Mouse (Mus musculus): ENCODE data around the gene Foxc2.

Foxc2 gene

DNA sequence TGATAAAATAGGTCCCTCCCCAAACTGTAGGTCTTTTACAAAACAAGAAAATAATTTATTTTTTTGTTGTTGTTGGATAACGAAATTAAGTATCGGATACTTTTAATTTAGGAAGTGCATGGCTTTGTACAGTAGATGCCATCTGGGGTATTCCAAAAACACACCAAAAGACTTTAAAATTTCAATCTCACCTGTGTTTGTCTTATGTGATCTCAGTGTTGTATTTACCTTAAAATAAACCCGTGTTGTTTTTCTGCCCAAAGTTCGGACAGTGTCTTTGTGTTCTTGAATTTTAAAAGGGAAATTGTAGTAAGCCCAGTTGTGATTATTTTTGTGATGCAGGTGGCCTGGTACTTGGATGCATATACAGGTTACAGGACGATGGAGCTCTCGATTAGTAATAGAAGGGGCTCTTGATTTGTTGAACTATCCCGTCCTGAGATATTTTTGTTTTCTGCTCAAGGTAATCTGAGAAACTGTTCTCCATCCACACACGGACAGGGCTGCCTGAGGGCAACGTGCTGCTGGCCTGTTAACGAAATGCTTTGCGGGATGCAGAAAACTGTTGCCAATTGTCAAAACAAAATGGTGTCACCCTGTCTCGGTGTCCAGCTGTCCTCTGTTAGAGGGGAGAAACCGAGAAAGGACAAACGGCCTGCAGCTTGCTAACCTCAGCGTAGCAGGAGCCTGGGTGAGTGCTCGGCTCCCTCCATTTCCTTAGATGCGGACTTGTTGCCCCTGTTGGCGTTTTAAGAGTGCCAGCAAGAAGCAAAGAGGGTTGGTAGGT, 2.9 kb downstream of the Foxc2 start:
- DNase-seq (ENCODE audit: low read depth in 2 of 2, low spot score in 2 of 2) = no peak

GRCm38 (mm10) chr8:121119635-121120455, 3.9 kb downstream of the Foxc2 start:
- DNase-seq (ENCODE audit: low read depth in 2 of 2, low spot score in 2 of 2) = no peak

GRCm38 (mm10) chr8:121120456-121121419, 4.8 kb downstream of the Foxc2 start:
- DNase-seq (ENCODE audit: low read depth in 2 of 2, low spot score in 2 of 2) = no peak

DNA sequence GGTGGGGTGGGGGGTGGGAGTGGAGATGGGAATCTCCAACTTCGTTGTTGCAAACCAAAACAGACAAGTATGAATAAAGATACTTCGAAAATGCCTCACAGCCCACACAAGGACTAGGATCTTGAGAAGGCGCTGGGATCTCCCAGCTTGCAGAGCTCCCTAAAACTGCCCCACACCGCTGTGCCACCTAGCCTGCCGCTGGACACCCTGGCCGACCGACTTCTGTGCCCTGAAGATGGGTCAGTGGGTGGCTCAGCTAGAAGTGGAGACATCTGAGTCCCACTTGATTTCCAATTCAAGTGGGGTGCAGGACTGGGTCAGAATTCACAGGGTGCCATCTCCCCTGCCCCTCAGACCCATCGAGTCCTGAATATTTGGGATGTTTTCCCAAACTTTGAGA, 5.7 kb downstream of the Foxc2 start:
- no peak for DNase-seq (ENCODE audit: low read depth in 2 of 2, low spot score in 2 of 2)

GRCm38 (mm10) chr8:121122368-121122767, 6.4 kb downstream of the Foxc2 start:
- no peak for DNase-seq (ENCODE audit: low read depth in 2 of 2, low spot score in 2 of 2)

DNA sequence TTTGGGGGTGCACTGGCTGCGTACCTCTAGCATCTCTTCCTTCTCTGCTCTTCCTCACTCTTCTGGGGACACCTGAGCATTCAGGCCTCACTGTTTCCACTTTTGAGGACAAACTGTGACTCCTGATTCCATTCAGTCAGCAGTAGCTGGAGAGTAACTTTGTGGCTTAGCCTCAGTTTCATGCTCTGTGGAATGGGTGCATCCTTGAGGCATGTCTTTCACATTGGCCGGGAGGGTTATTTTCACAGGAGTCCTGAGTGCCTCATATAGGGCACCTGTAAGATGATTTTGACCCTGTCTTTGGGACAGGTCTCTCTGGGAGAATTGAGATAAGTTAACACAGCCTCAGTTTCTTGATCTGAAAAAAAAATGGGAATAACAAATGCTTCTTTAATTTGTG, 7.1 kb downstream of the Foxc2 start:
- DNase-seq (ENCODE audit: low read depth in 2 of 2, low spot score in 2 of 2) = no peak

DNA sequence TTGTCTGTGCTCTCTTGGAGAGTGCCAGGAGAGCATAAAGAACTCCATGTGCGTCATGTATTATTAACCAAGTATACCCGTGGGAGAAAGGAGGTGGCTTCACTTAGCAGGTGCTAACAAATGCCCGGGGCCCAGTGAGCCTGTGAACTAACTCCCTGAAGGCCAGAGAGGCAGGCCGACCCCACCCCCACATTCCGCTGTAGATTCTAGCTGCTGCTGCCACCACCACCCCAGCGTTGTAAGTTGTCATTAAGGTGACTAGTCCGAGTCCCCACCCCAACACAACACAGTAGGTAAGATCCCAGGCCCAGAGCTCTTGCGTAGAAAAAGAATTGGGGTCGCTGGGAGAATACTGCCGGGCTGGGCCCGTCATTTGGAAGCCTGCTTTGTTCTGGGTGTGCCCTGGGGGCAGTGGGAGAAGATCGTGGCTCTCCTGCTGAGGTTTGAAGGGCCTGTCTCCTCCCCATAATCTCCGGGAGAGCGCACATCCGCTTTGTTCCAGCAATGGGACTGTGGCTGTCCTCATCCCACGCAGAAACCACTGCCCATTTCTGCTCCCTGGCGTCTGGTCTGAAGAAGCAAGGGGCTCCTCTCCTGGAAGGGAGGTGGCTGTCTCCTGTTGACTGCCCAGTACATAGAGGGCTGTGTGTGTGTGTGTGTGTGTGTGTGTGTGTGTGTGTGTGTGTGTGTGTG, 8.7 kb downstream of the Foxc2 start:
- no peak for DNase-seq (ENCODE audit: low read depth in 2 of 2, low spot score in 2 of 2)

- DNase-seq (ENCODE audit: low read depth in 2 of 2, low spot score in 2 of 2) = no peak
These were observed 9.4 kb downstream of the Foxc2 start for GRCm38 (mm10) chr8:121125311-121125876.

GRCm38 (mm10) chr8:121126191-121126590, 10.2 kb downstream of the Foxc2 start:
- DNase-seq (ENCODE audit: low read depth in 2 of 2, low spot score in 2 of 2) = no peak

- no peak for DNase-seq (ENCODE audit: low read depth in 2 of 2, low spot score in 2 of 2)
These were observed 10.7 kb downstream of the Foxc2 start for GRCm38 (mm10) chr8:121126694-121127093.

- no peak for DNase-seq (ENCODE audit: low read depth in 2 of 2, low spot score in 2 of 2)
These were observed 11.3 kb downstream of the Foxc2 start for GRCm38 (mm10) chr8:121127291-121127701.

DNA sequence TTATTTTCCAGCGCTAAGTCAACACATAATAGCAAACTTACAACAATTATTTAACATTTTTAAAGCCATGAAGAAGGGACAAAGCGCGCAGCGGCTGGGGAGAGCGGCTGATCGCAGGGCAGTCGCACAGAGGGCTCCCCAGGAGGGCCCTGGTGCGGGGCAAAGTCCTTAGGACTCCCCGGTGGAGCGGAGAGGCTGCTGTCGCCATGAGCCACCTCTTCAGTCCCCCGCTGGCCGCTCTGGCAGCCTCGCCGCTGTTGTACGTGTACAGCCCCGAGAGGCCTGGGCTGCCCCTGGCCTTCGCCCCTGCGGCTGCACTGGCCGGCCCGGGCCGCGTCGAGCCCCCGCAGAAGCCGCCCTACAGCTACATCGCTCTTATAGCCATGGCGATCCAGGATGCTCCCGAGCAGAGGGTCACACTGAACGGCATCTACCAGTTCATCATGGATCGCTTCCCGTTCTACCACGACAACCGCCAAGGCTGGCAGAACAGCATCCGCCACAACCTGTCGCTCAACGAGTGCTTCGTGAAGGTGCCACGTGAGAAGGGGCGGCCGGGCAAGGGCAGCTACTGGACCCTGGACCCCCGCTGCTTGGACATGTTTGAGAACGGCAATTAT, 11.9 kb downstream of the Foxc2 start, which contains the start of gene Foxl1:
Gene Foxl1 (plus strand): TSS at position 185 of the 620 bp plus-strand sequence.
- no peak for DNase-seq (ENCODE audit: low read depth in 2 of 2, low spot score in 2 of 2)

DNA sequence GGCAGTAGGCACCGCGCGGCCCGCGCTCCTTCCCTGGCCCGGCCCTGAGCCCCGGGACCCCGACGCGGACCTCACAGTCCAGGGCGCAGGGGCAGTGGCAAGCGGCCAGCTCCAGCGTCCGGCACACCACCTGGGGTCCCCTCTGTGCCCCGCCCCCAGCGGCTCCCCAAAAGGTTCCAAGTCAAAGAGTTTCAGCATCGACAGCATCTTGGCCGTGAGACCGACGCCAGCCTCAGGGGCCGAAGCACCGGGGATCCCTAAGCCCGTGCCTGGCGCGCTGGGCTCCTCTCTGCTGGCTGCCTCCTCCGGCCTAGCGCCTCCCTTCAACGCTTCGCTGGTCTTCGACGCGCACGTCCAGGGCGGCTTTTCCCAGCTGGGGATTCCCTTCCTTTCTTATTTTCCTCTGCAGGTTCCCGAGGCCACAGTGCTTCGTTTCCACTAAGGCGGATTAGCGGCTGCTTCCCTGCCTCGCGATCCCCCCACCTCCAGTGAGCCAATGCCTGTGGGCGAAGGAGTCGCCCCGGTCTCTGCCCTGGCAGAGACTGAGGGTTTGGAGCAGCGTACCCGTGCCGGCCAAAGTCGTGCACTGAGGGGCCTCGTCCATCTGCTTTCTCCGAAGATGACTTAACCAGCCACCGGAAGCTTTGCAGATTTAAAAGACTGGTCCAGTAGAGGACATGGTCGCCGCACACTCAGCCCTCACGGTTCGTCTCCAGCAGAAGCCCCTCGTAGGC, 12.7 kb downstream of the Foxc2 start:
- DNase-seq (ENCODE audit: low read depth in 2 of 2, low spot score in 2 of 2) = no peak

- DNase-seq (ENCODE audit: low read depth in 2 of 2, low spot score in 2 of 2) = no peak
These were observed 13.4 kb downstream of the Foxc2 start for GRCm38 (mm10) chr8:121129265-121129940.

- DNase-seq (ENCODE audit: low read depth in 2 of 2, low spot score in 2 of 2) = no peak
These were observed 14.6 kb downstream of the Foxc2 start for GRCm38 (mm10) chr8:121130522-121130921.

- no peak for DNase-seq (ENCODE audit: low read depth in 2 of 2, low spot score in 2 of 2)
These were observed 17.1 kb downstream of the Foxc2 start for GRCm38 (mm10) chr8:121132961-121133513.

- DNase-seq (ENCODE audit: low read depth in 2 of 2, low spot score in 2 of 2) = no peak
These were observed 18.1 kb downstream of the Foxc2 start for GRCm38 (mm10) chr8:121134102-121134501.

- no peak for DNase-seq (ENCODE audit: low read depth in 2 of 2, low spot score in 2 of 2)
These were observed 18.5 kb downstream of the Foxc2 start for GRCm38 (mm10) chr8:121134512-121134911.
